Mouse (Mus musculus): ENCODE measurements at regions not wholly inside any gene's neighbourhood (a gene's known extent, or its start where the extent isn't known, plus 50 kb on each side); places are given as distances from the start of the nearest gene placed in this dataset.

DNA sequence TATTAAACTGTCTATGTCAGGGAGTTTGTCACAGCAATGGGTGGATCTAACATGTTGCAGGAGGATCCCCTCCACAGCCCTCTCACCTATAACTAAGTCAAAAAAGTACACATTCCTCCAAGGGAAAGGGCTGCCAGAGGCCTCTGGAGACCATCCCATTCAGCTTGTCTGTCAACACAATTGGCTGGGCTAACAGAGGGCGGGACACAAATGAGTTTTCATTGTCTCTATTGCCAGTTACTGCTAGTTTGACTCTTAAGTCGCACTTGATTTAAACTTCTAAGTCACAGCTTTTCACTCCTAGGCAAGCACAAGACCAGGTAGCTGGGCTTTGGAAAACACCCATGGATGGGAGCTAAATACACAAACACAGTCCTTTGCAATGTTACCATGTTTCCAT is 412.3 kb upstream of the Tmpo start:
- no peak for TF ChIP-seq CTCF (IDR thresholded peaks at IDR 0.05; ENCODE audit: borderline replicate concordance, extremely low read depth, insufficient read depth, insufficient read length)
- no peak for TF ChIP-seq POLR2A (IDR thresholded peaks at IDR 0.05; ENCODE audit: borderline replicate concordance, extremely low read depth, insufficient read depth, insufficient read length, poor library complexity, severe bottlenecking)
